Mouse (Mus musculus): ENCODE measurements around the gene Atp2b2.

DNA sequence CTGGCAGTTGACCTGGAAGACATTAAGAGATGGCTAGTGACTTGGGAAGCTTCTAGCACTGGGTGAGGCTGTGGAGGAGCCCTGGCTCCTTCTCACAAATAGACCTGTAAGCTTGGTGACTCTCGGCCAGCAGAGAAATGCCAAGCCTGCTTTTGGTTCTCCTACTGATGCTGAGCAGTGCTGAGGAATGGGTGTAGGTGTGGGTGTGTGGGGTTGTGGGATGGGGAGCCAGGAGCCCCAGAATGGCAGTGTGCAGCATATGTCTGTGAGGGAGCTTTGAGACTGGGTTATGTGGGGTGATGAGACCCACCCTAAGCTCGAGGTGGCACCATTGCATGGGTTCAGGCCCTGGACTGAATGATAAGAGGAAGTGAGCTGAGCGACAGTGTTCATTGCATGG is 129.7 kb downstream of the Atp2b2 start:
- TF ChIP-seq CTCF (IDR thresholded peaks at IDR 0.05; ENCODE audit: low read depth, low read length) (no peak), POLR2A (IDR thresholded peaks at IDR 0.05; ENCODE audit: extremely low read depth, insufficient read depth, low read length) (no peak)
